Mouse (Mus musculus) left cerebral cortex, adult 9 months (tissue): ENCODE data around the gene Trp53.
"Not testable (repeated sequence)": the region's sequence is repeated elsewhere in the genome, so short reads cannot be mapped to it uniquely, and the experiment has no call there.

Experiments used
- DNase-seq, 2 experiments: peaks; one replicate each; pipeline ENCODE4 v3.0.0; 2022; ENCODE audit warnings: low spot score in 2 of 2

Gene Trp53

GRCm38 (mm10) chr11:69624339-69624738, 44.2 kb downstream of the Trp53 start:
- not testable (repeated sequence) for DNase-seq

- peak in 1 of 2 experiments; percentile 79 for DNase-seq
Observed at GRCm38 (mm10) chr11:69628286-69628685, 48.1 kb downstream of the Trp53 start.

GRCm38 (mm10) chr11:69629802-69630201, 49.6 kb downstream of the Trp53 start:
- no peak for DNase-seq

- DNase-seq: peak; percentile 100
Observed at GRCm38 (mm10) chr11:69632284-69633089, 52.3 kb downstream of the Trp53 start, which contains the start of gene Fxr2. Gene Fxr2 (plus strand): TSS chr11:69632990.

- DNase-seq: no peak
Observed at GRCm38 (mm10) chr11:69633128-69633866, 53.1 kb downstream of the Trp53 start.

GRCm38 (mm10) chr11:69635471-69635870, 55.3 kb downstream of the Trp53 start:
- no peak for DNase-seq
